Mouse (Mus musculus) C3H10T1/2 (cell line): ENCODE measurements around the gene Krtap24-1. TPM values are rescaled to one million over a fixed set of nuclear protein-coding genes. Genes with fewer than 3 reads are reported as not detected.

Experiments
- polyA plus RNA-seq, 2 experiments: library from polyadenylated mRNA; unstranded; fragments of >200 nt; fragmentation: generic; extraction: Trizol; gene quantifications; one replicate each; pipeline ENCODE4 v1.2.1; 2012; ENCODE audit warnings: missing spikeins in 2 of 2

The Krtap24-1 gene
- polyA plus RNA-seq: not detected

GRCm38 (mm10) chr16:88611922-88612321, at the start of gene Krtap24-1:
TSS of gene Krtap24-1 (minus strand) at chr16:88612279.

GRCm38 (mm10) chr16:88647358-88647846, 35.3 kb upstream of the Krtap24-1 start, which contains the start of gene Krtap26-1:
TSS of gene Krtap26-1 (minus strand) at chr16:88647796.

GRCm38 (mm10) chr16:88627566-88627965, 15.5 kb upstream of the Krtap24-1 start, which contains the start of gene 2310079G19Rik:
TSS of gene 2310079G19Rik (minus strand) at chr16:88627666.

GRCm38 (mm10) chr16:88563045-88563913, 48.8 kb downstream of the Krtap24-1 start, which contains the start of gene Cldn8:
TSS of gene Cldn8 (minus strand) at chr16:88563183.

Other genes with a start within 250 kb of the Krtap24-1 start
- gene Cldn17, start 105.3 kb downstream of the Krtap24-1 start, polyA plus RNA-seq: not detected
- gene Cldn8, start 49.1 kb downstream of the Krtap24-1 start, polyA plus RNA-seq: not detected
- gene 2310079G19Rik, start 15.4 kb upstream of the Krtap24-1 start, polyA plus RNA-seq: not detected
- not detected for gene Krtap26-1, start 35.5 kb upstream of the Krtap24-1 start, polyA plus RNA-seq
- not detected for gene Krtap27-1, start 59.4 kb upstream of the Krtap24-1 start, polyA plus RNA-seq
- not detected for gene 2310061N02Rik, start 95.7 kb upstream of the Krtap24-1 start, polyA plus RNA-seq
- gene Krtap13-1, start 116.6 kb upstream of the Krtap24-1 start, polyA plus RNA-seq: not detected
- not detected for gene Krtap13, start 139.4 kb upstream of the Krtap24-1 start, polyA plus RNA-seq
- not detected for gene 2310034C09Rik, start 146.6 kb upstream of the Krtap24-1 start, polyA plus RNA-seq
- gene 2310057N15Rik, start 161.9 kb upstream of the Krtap24-1 start, polyA plus RNA-seq: not detected
- not detected for gene Gm5965, start 165.6 kb upstream of the Krtap24-1 start, polyA plus RNA-seq
- not detected for gene Gm20741, start 199.9 kb upstream of the Krtap24-1 start, polyA plus RNA-seq
- gene Krtap15, start 207.9 kb upstream of the Krtap24-1 start, polyA plus RNA-seq: not detected
- gene Krtap14, start 213.9 kb upstream of the Krtap24-1 start, polyA plus RNA-seq: not detected